Mouse (Mus musculus) thymus, postnatal 10 days (tissue): Measurements from ENCODE around the gene Kcna1.

Experiments
- DNase-seq, 2 experiments: peaks; one replicate each; pipeline ENCODE4 v3.0.0; 2021; ENCODE audit warnings: low spot score in 2 of 2

Gene Kcna1

GRCm38 (mm10) chr6:126597741-126598140 lies 48.4 kb downstream of the Kcna1 start:
- DNase-seq: no peak

- no peak for DNase-seq
These were observed 50.2 kb downstream of the Kcna1 start for GRCm38 (mm10) chr6:126595805-126596629.

- DNase-seq: no peak
These were observed 51.1 kb downstream of the Kcna1 start for GRCm38 (mm10) chr6:126595130-126595529.

- no peak for DNase-seq
These were observed 51.8 kb downstream of the Kcna1 start for GRCm38 (mm10) chr6:126594365-126594764.

- DNase-seq: no peak
These were observed 52.8 kb downstream of the Kcna1 start for GRCm38 (mm10) chr6:126593336-126593735.
